Mouse (Mus musculus): ENCODE data around the gene Btnl10. TPM values are rescaled to one million over a fixed set of nuclear protein-coding genes. Genes with fewer than 3 reads are reported as not detected.
"Not testable (repeated sequence)": the region's sequence is repeated elsewhere in the genome, so short reads cannot be mapped to it uniquely, and the experiment has no call there.

Gene Btnl10
- total RNA-seq, 2 experiments from 2014 or later, result 2.7 to 4.9 TPM

DNA sequence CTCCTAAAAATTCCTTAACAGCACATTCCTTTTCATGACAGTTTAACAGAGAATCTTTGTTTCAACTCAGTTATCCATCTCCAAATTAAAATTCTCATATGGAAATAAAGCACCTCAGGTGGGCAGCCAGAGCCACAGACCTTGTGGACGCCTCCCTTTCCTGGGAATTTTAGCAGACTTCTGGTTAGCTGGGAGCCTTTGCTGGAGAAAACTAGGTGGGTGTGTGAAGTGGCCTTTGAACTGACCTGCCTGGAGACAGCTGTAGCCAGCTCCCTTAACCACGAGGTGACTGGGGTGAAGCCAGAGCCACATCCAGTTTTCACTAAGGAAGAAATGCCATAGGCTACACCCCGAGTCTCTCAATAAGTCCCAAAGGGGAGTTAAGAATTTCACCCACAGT is 11.9 kb downstream of the Btnl10 start:
- DNase-seq (ENCODE audit: low spot score in 2 of 2), result no peak

DNA sequence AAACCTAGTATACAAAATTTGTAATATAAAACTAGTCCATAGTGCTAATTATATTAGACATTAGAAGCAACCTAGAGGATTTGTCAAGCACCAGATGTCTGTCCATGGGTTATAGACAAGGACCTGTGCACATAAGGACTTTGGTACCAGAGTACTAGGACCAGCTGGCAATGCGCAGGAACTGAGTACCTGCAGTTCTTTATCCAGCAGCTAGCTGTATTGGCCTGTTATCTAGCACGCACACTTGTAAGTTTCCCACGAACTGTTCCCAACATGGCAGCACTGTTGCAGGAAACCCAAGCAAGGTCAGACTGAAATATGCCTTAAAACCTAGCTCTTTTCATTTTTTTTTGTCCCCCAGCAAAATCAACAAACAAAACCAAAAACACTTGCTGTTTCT is 12.5 kb downstream of the Btnl10 start:
- no peak for DNase-seq (ENCODE audit: low spot score in 2 of 2)

GRCm38 (mm10) chr11:58931576-58931975 is 13.9 kb downstream of the Btnl10 start:
- no peak for DNase-seq (ENCODE audit: low spot score in 2 of 2)

DNA sequence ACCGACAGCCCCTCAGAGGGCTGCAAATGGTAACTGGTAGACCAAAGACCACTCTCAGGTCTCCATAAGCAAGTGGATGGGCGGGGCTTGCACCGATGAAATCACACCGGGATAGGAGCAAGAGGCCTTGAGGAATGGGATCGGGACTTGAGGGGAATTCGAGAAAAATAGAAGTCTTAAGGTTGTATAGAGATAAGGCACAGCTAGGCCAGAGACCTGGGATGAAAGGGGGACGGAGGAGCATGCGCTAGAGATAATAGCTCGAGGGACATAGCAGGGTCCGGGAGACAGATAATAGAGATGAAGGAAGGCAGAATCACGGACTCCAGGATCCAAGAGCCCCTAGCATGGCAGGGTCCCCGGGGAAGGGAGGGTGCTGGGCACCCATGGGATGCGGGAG is 20.2 kb downstream of the Btnl10 start:
- no peak for DNase-seq (ENCODE audit: low spot score in 2 of 2)

DNA sequence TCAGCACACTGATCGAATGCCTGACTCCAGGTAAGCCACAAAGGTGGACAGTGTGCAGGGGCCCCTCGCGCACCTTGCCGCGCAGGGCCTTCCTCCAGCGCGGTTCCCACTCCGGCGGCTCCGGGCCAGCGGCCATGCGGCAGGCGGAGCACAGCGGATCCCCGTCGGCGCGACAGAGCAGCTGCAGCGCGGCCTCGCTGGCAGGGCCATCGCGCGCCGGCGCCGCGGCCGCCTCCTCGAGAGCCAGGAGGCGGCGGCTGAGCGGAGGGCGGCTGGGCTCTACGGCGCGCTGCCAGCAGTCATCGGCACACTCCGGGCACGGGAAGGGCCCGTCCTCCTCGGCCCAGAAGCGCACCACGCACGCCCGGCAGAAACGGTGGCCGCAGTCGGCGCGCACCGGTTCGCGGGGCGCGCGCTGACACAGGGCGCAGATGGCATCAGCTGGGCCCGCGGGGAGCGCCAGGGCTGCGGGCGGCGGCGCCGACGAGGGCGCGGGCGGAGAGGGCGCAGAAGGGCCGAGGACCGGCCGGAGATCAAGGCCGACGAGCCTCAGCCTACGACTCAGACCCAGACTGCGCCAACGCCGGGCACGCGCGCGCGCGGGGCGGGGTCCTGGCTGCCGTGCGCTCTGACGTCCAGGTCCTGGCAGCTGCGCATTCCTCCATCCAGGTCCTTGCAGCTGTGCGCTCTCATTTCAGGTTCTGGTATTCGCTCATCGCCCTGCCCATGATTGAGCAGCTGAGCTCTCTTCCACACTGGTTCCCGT is 20.8 kb downstream of the Btnl10 start, which contains the start of gene Rnf187:
Gene Rnf187, minus strand, starts transcription at position 595 of the 766 bp plus-strand sequence.
- peak; percentile 80 to 81 for DNase-seq (ENCODE audit: low spot score in 2 of 2)

GRCm38 (mm10) chr11:58939088-58939439 is 21.4 kb downstream of the Btnl10 start:
- no peak for DNase-seq (ENCODE audit: low spot score in 2 of 2)

GRCm38 (mm10) chr11:58944136-58944535 is 26.4 kb downstream of the Btnl10 start:
- DNase-seq (ENCODE audit: low spot score in 2 of 2), result no peak

DNA sequence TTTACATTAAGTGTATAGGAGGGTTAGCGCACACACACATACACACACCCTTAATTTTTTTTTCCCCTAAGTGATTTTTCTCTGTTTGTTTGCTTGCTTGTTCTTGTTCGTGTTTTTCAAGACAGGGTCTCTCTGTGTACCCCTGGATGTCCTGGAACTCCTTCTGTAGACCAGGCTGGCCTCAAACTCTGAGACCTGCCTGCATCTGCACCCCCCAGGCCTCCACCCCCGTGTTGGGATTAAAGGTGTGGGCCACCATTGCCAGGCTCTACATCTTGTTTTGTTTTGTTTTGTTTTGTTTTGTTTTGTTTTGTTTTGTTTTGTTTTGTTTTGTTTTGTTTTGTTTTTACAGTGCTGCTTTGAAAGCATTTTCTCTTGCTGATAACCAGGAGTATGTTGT is 29.6 kb downstream of the Btnl10 start:
- DNase-seq (ENCODE audit: low spot score in 2 of 2), result no peak

DNA sequence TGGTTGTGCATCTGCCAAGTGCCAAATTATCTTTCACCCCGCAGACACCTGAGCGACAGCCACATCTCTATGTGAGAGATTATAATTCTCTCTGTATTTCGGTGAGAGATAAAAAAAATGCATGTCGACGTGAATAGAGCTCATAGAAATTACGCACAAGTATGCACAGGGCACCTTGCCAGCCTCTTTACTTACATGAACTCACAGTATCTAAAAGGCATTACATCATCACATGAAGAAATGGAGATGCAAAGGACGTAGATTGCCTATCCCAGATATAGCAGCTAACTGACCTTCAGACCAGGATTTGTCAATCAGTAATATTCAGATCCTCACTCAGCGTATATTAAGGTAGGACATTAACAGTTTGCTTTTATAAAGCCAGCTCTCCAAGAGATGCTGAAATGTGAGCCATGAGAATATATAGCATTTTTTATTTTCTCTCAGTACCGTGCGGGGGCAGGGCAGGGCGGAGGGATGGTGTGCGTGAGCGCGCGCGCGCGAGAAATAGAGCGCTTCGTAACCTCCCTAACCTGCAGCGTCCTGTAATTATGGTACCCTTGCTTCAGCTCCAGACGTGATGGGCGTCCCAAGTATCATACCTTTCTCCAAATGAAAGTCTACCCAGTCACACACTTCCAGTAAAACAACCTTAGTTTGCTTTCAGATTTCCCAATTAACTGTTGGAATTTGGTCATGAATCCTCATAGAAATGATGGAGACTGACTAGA is 30.3 kb downstream of the Btnl10 start:
- no peak for DNase-seq (ENCODE audit: low spot score in 2 of 2)

- DNase-seq (ENCODE audit: low spot score in 2 of 2), result no peak
Measured at GRCm38 (mm10) chr11:58948542-58949479, 31.1 kb downstream of the Btnl10 start, which contains the start of gene Hist3h2ba. Gene Hist3h2ba (plus strand): TSS chr11:58948920.

- no peak for DNase-seq (ENCODE audit: low spot score in 2 of 2)
Measured at GRCm38 (mm10) chr11:58949480-58950431, 32.0 kb downstream of the Btnl10 start.

DNA sequence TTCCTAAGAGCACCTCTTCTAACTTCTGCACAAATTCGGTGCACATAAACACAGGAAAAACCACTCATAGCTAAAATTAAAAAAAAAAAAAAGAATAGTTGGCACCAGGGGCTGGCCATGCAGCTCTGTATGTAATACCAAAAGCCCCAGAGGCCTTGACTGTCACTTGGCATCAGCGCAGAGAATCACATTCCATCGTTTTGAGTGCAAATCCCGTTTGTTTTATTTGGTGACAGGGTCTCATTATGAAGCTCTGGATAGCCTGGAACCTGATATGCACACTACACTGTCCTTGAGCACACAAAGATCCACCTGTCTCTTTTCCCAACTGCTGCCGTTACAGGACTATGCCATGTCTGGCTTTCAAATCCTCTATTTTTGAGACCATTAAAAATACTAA is 33.5 kb downstream of the Btnl10 start:
- DNase-seq (ENCODE audit: low spot score in 2 of 2), result no peak

- no peak for DNase-seq (ENCODE audit: low spot score in 2 of 2)
Measured at GRCm38 (mm10) chr11:58953351-58954169, 35.9 kb downstream of the Btnl10 start.

DNA sequence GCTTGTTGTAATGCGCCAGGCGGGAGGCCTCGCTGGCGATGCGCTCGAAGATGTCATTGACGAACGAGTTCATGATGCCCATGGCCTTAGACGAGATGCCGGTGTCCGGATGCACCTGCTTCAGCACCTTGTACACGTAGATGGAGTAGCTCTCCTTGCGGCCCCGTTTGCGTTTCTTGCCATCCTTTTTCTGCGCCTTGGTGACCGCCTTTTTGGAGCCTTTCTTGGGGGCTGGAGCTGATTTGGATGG is 36.4 kb downstream of the Btnl10 start:
- DNase-seq (ENCODE audit: low spot score in 2 of 2), result not testable (repeated sequence)

GRCm38 (mm10) chr11:58954420-58955142 is 36.9 kb downstream of the Btnl10 start, which contains the start of the genes Hist3h2a and Trim17:
Gene Hist3h2a (plus strand): TSS chr11:58954685.
Gene Trim17 (plus strand): TSS chr11:58954685.
- DNase-seq (ENCODE audit: low spot score in 2 of 2), result peak; percentile 51 to 57

- DNase-seq (ENCODE audit: low spot score in 2 of 2), result no peak
Measured at GRCm38 (mm10) chr11:58955143-58955867, 37.6 kb downstream of the Btnl10 start.

DNA sequence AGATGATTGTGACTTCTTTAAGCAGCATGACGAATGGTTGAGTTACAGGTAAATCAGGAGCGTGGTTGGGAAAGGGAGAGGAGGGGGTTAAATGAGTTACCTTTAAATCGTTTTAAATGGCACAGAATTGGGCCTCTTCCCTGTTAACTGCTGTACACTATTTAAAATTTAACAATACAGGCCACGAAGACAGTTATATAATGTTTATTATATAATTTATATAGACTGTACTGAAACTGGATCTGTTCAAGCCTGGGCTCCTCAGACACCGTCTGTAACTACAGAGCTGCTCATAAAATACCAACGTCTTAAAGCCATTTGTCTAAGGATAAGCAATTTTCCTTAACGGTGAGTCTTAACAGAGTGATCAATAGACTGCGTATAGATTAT is 38.2 kb downstream of the Btnl10 start:
- no peak for DNase-seq (ENCODE audit: low spot score in 2 of 2)

GRCm38 (mm10) chr11:58957226-58957914 is 39.7 kb downstream of the Btnl10 start:
- no peak for DNase-seq (ENCODE audit: low spot score in 2 of 2)

All from adrenal gland, postnatal 4 days (tissue).